Mouse (Mus musculus): ENCODE measurements around the gene 4930402F06Rik. TPM values are rescaled to one million over a fixed set of nuclear protein-coding genes. Genes with fewer than 3 reads are reported as not detected.

Gene 4930402F06Rik
- not detected in 3 replicates for total RNA-seq (2017)

- no peak for ATAC-seq (replicated peaks; ENCODE audit: insufficient number of reproducible peaks, low FRiP score, low TSS enrichment, poor library complexity, severe bottlenecking)
These were observed at the start of gene 4930402F06Rik for GRCm38 (mm10) chr2:35397096-35397495. 4930402F06Rik (minus strand) TSS chr2:35397175.

- ATAC-seq (replicated peaks; ENCODE audit: insufficient number of reproducible peaks, low FRiP score, low TSS enrichment, poor library complexity, severe bottlenecking): no peak
These were observed 49.3 kb upstream of the 4930402F06Rik start for GRCm38 (mm10) chr2:35446300-35446699.

GRCm38 (mm10) chr2:35445610-35446009 is 48.6 kb upstream of the 4930402F06Rik start:
- ATAC-seq (replicated peaks; ENCODE audit: insufficient number of reproducible peaks, low FRiP score, low TSS enrichment, poor library complexity, severe bottlenecking): 0 out of 2 replicates have a peak, but pooled peaks have one; percentile 12

- ATAC-seq (replicated peaks; ENCODE audit: insufficient number of reproducible peaks, low FRiP score, low TSS enrichment, poor library complexity, severe bottlenecking): no peak
These were observed 47.8 kb upstream of the 4930402F06Rik start for GRCm38 (mm10) chr2:35444764-35445262.

- peak; percentile 59 for ATAC-seq (replicated peaks; ENCODE audit: insufficient number of reproducible peaks, low FRiP score, low TSS enrichment, poor library complexity, severe bottlenecking)
These were observed 47.2 kb upstream of the 4930402F06Rik start for GRCm38 (mm10) chr2:35443981-35444763.

- no peak for ATAC-seq (replicated peaks; ENCODE audit: insufficient number of reproducible peaks, low FRiP score, low TSS enrichment, poor library complexity, severe bottlenecking)
These were observed 46.4 kb upstream of the 4930402F06Rik start for GRCm38 (mm10) chr2:35443325-35443724.

- no peak for ATAC-seq (replicated peaks; ENCODE audit: insufficient number of reproducible peaks, low FRiP score, low TSS enrichment, poor library complexity, severe bottlenecking)
These were observed 45.1 kb upstream of the 4930402F06Rik start for GRCm38 (mm10) chr2:35442079-35442478.

GRCm38 (mm10) chr2:35441419-35441818 is 44.4 kb upstream of the 4930402F06Rik start:
- no peak for ATAC-seq (replicated peaks; ENCODE audit: insufficient number of reproducible peaks, low FRiP score, low TSS enrichment, poor library complexity, severe bottlenecking)

- ATAC-seq (replicated peaks; ENCODE audit: insufficient number of reproducible peaks, low FRiP score, low TSS enrichment, poor library complexity, severe bottlenecking): no peak
These were observed 43.5 kb upstream of the 4930402F06Rik start for GRCm38 (mm10) chr2:35440480-35440879.

GRCm38 (mm10) chr2:35437796-35438195 is 40.8 kb upstream of the 4930402F06Rik start:
- 0 out of 2 replicates have a peak, but pooled peaks have one; percentile 29 for ATAC-seq (replicated peaks; ENCODE audit: insufficient number of reproducible peaks, low FRiP score, low TSS enrichment, poor library complexity, severe bottlenecking)

- ATAC-seq (replicated peaks; ENCODE audit: insufficient number of reproducible peaks, low FRiP score, low TSS enrichment, poor library complexity, severe bottlenecking): no peak
These were observed 37.7 kb upstream of the 4930402F06Rik start for GRCm38 (mm10) chr2:35434576-35435123.

- ATAC-seq (replicated peaks; ENCODE audit: insufficient number of reproducible peaks, low FRiP score, low TSS enrichment, poor library complexity, severe bottlenecking): no peak
These were observed 36.5 kb upstream of the 4930402F06Rik start for GRCm38 (mm10) chr2:35433428-35433827.

- no peak for ATAC-seq (replicated peaks; ENCODE audit: insufficient number of reproducible peaks, low FRiP score, low TSS enrichment, poor library complexity, severe bottlenecking)
These were observed 35.5 kb upstream of the 4930402F06Rik start for GRCm38 (mm10) chr2:35432472-35432871.

GRCm38 (mm10) chr2:35432011-35432410 is 35.0 kb upstream of the 4930402F06Rik start:
- no peak for ATAC-seq (replicated peaks; ENCODE audit: insufficient number of reproducible peaks, low FRiP score, low TSS enrichment, poor library complexity, severe bottlenecking)

GRCm38 (mm10) chr2:35430806-35431205 is 33.8 kb upstream of the 4930402F06Rik start:
- no peak for ATAC-seq (replicated peaks; ENCODE audit: insufficient number of reproducible peaks, low FRiP score, low TSS enrichment, poor library complexity, severe bottlenecking)

GRCm38 (mm10) chr2:35428615-35429300 is 31.8 kb upstream of the 4930402F06Rik start:
- no peak for ATAC-seq (replicated peaks; ENCODE audit: insufficient number of reproducible peaks, low FRiP score, low TSS enrichment, poor library complexity, severe bottlenecking)

GRCm38 (mm10) chr2:35427559-35427958 is 30.6 kb upstream of the 4930402F06Rik start:
- no peak for ATAC-seq (replicated peaks; ENCODE audit: insufficient number of reproducible peaks, low FRiP score, low TSS enrichment, poor library complexity, severe bottlenecking)

- no peak for ATAC-seq (replicated peaks; ENCODE audit: insufficient number of reproducible peaks, low FRiP score, low TSS enrichment, poor library complexity, severe bottlenecking)
These were observed 26.9 kb upstream of the 4930402F06Rik start for GRCm38 (mm10) chr2:35423711-35424339.

- ATAC-seq (replicated peaks; ENCODE audit: insufficient number of reproducible peaks, low FRiP score, low TSS enrichment, poor library complexity, severe bottlenecking): no peak
These were observed 25.4 kb upstream of the 4930402F06Rik start for GRCm38 (mm10) chr2:35422384-35422783.
